Mouse (Mus musculus) MEL (cell line): ENCODE measurements around the gene Ugt1a6b. TPM values are rescaled to one million over a fixed set of nuclear protein-coding genes. Genes with fewer than 3 reads are reported as not detected.

Experiments used
- polyA plus RNA-seq, 2 experiments: library from polyadenylated mRNA; stranded (reverse) in 1 of 2; unstranded in 1 of 2; fragments of >175 nt in 1 of 2; fragments of >200 nt in 1 of 2; gene quantifications; 2 replicates each; pipeline versions ENCODE4 v1.2.1 to v1.2.4; 2012; ENCODE audit warnings: low replicate concordance in 2 of 2, low read depth in 1 of 2; ENCODE audit not compliant: insufficient read length in 2 of 2, insufficient read depth in 1 of 2, missing spikeins in 1 of 2
- total RNA-seq: library from RNA; depleted of rRNA; stranded (reverse); fragments of 300-350 nt; gene quantifications from 2 replicates; pipeline ENCODE4 v1.2.3, GENCODE M21; 2012; rRNA removed

The Ugt1a6b gene
- total and polyA plus RNA-seq, 3 experiments, result not detected

Other genes starting within 250 kb of the Ugt1a6b start
- gene Dgkd, start 250.0 kb upstream of the Ugt1a6b start, total RNA-seq, result 29.5 and 31.8 TPM in 2 replicates
- gene Dgkd, start 250.0 kb upstream of the Ugt1a6b start, polyA plus RNA-seq, result 100 to 1,000 TPM in 1 of 2 experiments, 10 to 100 TPM in 1; 39.5 to 135 TPM
- gene Usp40, start 94.7 kb upstream of the Ugt1a6b start, total RNA-seq, result 8.8 and 8.9 TPM in 2 replicates
- gene Usp40, start 94.7 kb upstream of the Ugt1a6b start, polyA plus RNA-seq, result 10 to 100 TPM in 1 of 2 experiments, not detected in 1; 10.1 TPM
- not detected in 2 replicates for gene Ugt1a10, start 47.9 kb upstream of the Ugt1a6b start, total RNA-seq
- gene Ugt1a10, start 47.9 kb upstream of the Ugt1a6b start, polyA plus RNA-seq, result not detected
- gene Ugt1a9, start 32.5 kb upstream of the Ugt1a6b start, total RNA-seq, result not detected in 2 replicates
- not detected for gene Ugt1a9, start 32.5 kb upstream of the Ugt1a6b start, polyA plus RNA-seq
- not detected in 2 replicates for gene Ugt1a8, start 15.4 kb upstream of the Ugt1a6b start, total RNA-seq
- gene Ugt1a8, start 15.4 kb upstream of the Ugt1a6b start, polyA plus RNA-seq, result not detected
- 0.03 TPM in 1 of 2 replicates, not detected in the other for gene Ugt1a7c, start 8.2 kb upstream of the Ugt1a6b start, total RNA-seq
- gene Ugt1a7c, start 8.2 kb upstream of the Ugt1a6b start, polyA plus RNA-seq, result not detected
- not detected in 2 replicates for gene Ugt1a6a, start 31.6 kb downstream of the Ugt1a6b start, total RNA-seq
- not detected for gene Ugt1a6a, start 31.6 kb downstream of the Ugt1a6b start, polyA plus RNA-seq
- gene Ugt1a5, start 62.8 kb downstream of the Ugt1a6b start, total RNA-seq, result not detected in 2 replicates
- not detected for gene Ugt1a5, start 62.8 kb downstream of the Ugt1a6b start, polyA plus RNA-seq
- gene Ugt1a2, start 97.3 kb downstream of the Ugt1a6b start, total RNA-seq, result not detected in 2 replicates
- gene Ugt1a2, start 97.3 kb downstream of the Ugt1a6b start, polyA plus RNA-seq, result not detected
- not detected in 2 replicates for gene Dnajb3, start 102.5 kb downstream of the Ugt1a6b start, total RNA-seq
- gene Dnajb3, start 102.5 kb downstream of the Ugt1a6b start, polyA plus RNA-seq, result not detected
- not detected in 2 replicates for gene Ugt1a1, start 108.7 kb downstream of the Ugt1a6b start, total RNA-seq
- not detected for gene Ugt1a1, start 108.7 kb downstream of the Ugt1a6b start, polyA plus RNA-seq
- 0.20 and 0.27 TPM in 2 replicates for gene Mroh2a, start 123.7 kb downstream of the Ugt1a6b start, total RNA-seq
- 1 to 10 TPM in 1 of 2 experiments, not detected in 1; 2.5 TPM for gene Mroh2a, start 123.7 kb downstream of the Ugt1a6b start, polyA plus RNA-seq
- 58.6 and 59.4 TPM in 2 replicates for gene Hjurp, start 174.4 kb downstream of the Ugt1a6b start, total RNA-seq
- gene Hjurp, start 174.4 kb downstream of the Ugt1a6b start, polyA plus RNA-seq, result 100 to 1,000 TPM in 1 of 2 experiments, 10 to 100 TPM in 1; 76.3 to 103 TPM
- gene Trpm8, start 174.4 kb downstream of the Ugt1a6b start, total RNA-seq, result not detected in 2 replicates
- gene Trpm8, start 174.4 kb downstream of the Ugt1a6b start, polyA plus RNA-seq, result not detected